Mouse (Mus musculus): ENCODE measurements around the gene Ptgdr2. TPM values are rescaled to one million over a fixed set of nuclear protein-coding genes. Genes with fewer than 3 reads are reported as not detected.

Gene Ptgdr2
- polyA plus RNA-seq, 1 experiment from 2014 or later = not detected

- H3K4me3 ChIP-seq (ENCODE audit: low read depth, low read length) = no peak overlapping the region
- WGBS = 44% methylated on average over 11 of the region's 11 CpGs
- H3K36me3 ChIP-seq (ENCODE audit: control insufficient read depth, insufficient read depth, low read length) = no peaks in the 10 kb centered on the region
- peaks cover 29% of the 10 kb centered on the region for H3K4me1 ChIP-seq (ENCODE audit: control insufficient read depth, insufficient read depth, low read length)
- H3K27me3 ChIP-seq (ENCODE audit: control insufficient read depth, insufficient read depth, low read length) = no peaks in the 10 kb centered on the region
- H3K9ac ChIP-seq (replicated peaks; ENCODE audit: low read depth, low read length) = 0 out of 2 replicates have a peak overlapping the region, but pooled peaks have one; percentile 6
- peak overlapping the region; percentile 95 for H3K27ac ChIP-seq (ENCODE audit: low read length)
- peak overlapping the region; percentile 29 for H3K4me2 ChIP-seq (replicated peaks; ENCODE audit: low read depth, low read length)
- ATAC-seq (ENCODE audit: insufficient number of reproducible peaks, insufficient read depth, low FRiP score, low read depth) = peak; percentile 69
- no peaks in the 10 kb centered on the region for H3K9me3 ChIP-seq (ENCODE audit: control insufficient read depth, low read depth, low read length)
These were observed 15.3 kb downstream of the Ptgdr2 start for GRCm38 (mm10) chr19:10952021-10952939.

- no peak overlapping the region for H3K4me3 ChIP-seq (ENCODE audit: low read depth, low read length)
- peak; percentile 47; the same call in 1 of the 2 replicates for ATAC-seq (ENCODE audit: insufficient number of reproducible peaks, insufficient read depth, low FRiP score, low read depth)
- H3K9ac ChIP-seq (replicated peaks; ENCODE audit: low read depth, low read length) = no peak overlapping the region
- no peaks in the 10 kb centered on the region; the same call in 1 of the 2 replicates for H3K4me1 ChIP-seq (ENCODE audit: control insufficient read depth, insufficient read depth, low read length)
- no peaks in the 10 kb centered on the region for H3K27me3 ChIP-seq (ENCODE audit: control insufficient read depth, insufficient read depth, low read length)
- WGBS = 27% methylated on average over 11 of the region's 11 CpGs
- H3K27ac ChIP-seq (ENCODE audit: low read length) = no peak overlapping the region
- no peak overlapping the region for H3K4me2 ChIP-seq (replicated peaks; ENCODE audit: low read depth, low read length)
- no peaks in the 10 kb centered on the region for H3K36me3 ChIP-seq (ENCODE audit: control insufficient read depth, insufficient read depth, low read length)
- no peaks in the 10 kb centered on the region for H3K9me3 ChIP-seq (ENCODE audit: control insufficient read depth, low read depth, low read length)
These were observed 22.4 kb downstream of the Ptgdr2 start for GRCm38 (mm10) chr19:10959085-10959977.

DNA sequence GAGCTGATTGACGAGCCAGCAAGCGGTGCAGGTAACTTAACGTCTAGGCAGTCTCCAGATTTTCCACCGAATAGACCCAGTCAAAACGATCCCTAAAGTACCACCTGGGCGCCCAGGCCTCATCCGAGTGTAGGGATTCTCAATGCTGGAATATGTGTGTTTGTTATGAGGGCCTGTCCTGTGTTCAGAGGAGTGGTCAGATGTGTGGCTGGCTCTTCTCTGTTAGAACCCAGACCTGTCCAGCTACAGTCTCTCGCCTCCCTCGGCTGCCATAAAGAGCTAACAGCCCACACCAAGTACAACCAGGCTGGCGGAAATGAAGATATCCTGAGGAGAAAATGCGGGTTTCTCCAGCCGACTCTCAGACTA is 23.0 kb downstream of the Ptgdr2 start:
- Histone ChIP-seq H3K4me1 (ENCODE audit: control insufficient read depth, insufficient read depth, low read length) (no peaks in the 10 kb centered on the region; the same call in 1 of the 2 replicates), H3K9me3 (ENCODE audit: control insufficient read depth, low read depth, low read length) (no peaks in the 10 kb centered on the region), H3K4me3 (ENCODE audit: low read depth, low read length) (no peak overlapping the region), H3K27ac (ENCODE audit: low read length) (no peak overlapping the region), H3K9ac (replicated peaks; ENCODE audit: low read depth, low read length) (no peak overlapping the region), H3K36me3 (ENCODE audit: control insufficient read depth, insufficient read depth, low read length) (no peaks in the 10 kb centered on the region), H3K4me2 (replicated peaks; ENCODE audit: low read depth, low read length) (no peak overlapping the region), H3K27me3 (ENCODE audit: control insufficient read depth, insufficient read depth, low read length) (no peaks in the 10 kb centered on the region)
- WGBS = 44% methylated on average over 12 of the region's 12 CpGs
- ATAC-seq (ENCODE audit: insufficient number of reproducible peaks, insufficient read depth, low FRiP score, low read depth) = no peak

DNA sequence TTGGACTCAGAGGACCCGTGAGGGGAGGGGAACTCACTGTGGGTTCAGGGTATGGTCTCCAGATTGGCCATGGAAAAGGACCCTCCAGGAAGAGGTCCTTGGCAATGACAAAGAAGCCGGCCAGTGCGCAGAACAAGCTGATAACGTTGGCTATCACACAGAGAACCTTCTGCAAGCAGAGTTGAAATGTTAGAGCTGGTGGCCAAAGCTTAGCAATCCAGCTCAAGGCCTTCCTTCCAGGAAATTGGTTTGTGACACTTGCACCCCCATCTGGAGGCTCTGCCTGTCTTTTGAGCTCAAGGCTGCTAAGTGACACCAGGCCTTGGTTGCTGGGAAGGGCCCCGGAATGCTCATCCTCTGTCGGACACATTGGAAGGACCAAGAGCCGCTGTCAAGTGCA is 28.8 kb downstream of the Ptgdr2 start:
- no peak overlapping the region for H3K9ac ChIP-seq (replicated peaks; ENCODE audit: low read depth, low read length)
- H3K27ac ChIP-seq (ENCODE audit: low read length) = no peak overlapping the region
- no peak overlapping the region for H3K4me2 ChIP-seq (replicated peaks; ENCODE audit: low read depth, low read length)
- WGBS = 90% methylated on average over 7 of the region's 7 CpGs
- ATAC-seq (ENCODE audit: insufficient number of reproducible peaks, insufficient read depth, low FRiP score, low read depth) = no peak
- H3K9me3 ChIP-seq (ENCODE audit: control insufficient read depth, low read depth, low read length) = no peaks in the 10 kb centered on the region
- H3K4me1 ChIP-seq (ENCODE audit: control insufficient read depth, insufficient read depth, low read length) = no peaks in the 10 kb centered on the region
- H3K4me3 ChIP-seq (ENCODE audit: low read depth, low read length) = no peak overlapping the region
- H3K27me3 ChIP-seq (ENCODE audit: control insufficient read depth, insufficient read depth, low read length) = no peaks in the 10 kb centered on the region
- H3K36me3 ChIP-seq (ENCODE audit: control insufficient read depth, insufficient read depth, low read length) = no peaks in the 10 kb centered on the region

- Histone ChIP-seq H3K4me3 (ENCODE audit: low read depth, low read length) (no peak overlapping the region), H3K27me3 (ENCODE audit: control insufficient read depth, insufficient read depth, low read length) (no peaks in the 10 kb centered on the region), H3K4me2 (replicated peaks; ENCODE audit: low read depth, low read length) (no peak overlapping the region), H3K4me1 (ENCODE audit: control insufficient read depth, insufficient read depth, low read length) (peaks cover 3% of the 10 kb centered on the region; the same call in 1 of the 2 replicates), H3K36me3 (ENCODE audit: control insufficient read depth, insufficient read depth, low read length) (no peaks in the 10 kb centered on the region), H3K27ac (ENCODE audit: low read length) (no peak overlapping the region), H3K9me3 (ENCODE audit: control insufficient read depth, low read depth, low read length) (peaks cover 5% of the 10 kb centered on the region; the same call in 1 of the 2 replicates), H3K9ac (replicated peaks; ENCODE audit: low read depth, low read length) (no peak overlapping the region)
- no peak for ATAC-seq (ENCODE audit: insufficient number of reproducible peaks, insufficient read depth, low FRiP score, low read depth)
- WGBS = 93% methylated on average over 7 of the region's 7 CpGs
These were observed 31.6 kb downstream of the Ptgdr2 start for GRCm38 (mm10) chr19:10968578-10968977.

- ATAC-seq (ENCODE audit: insufficient number of reproducible peaks, insufficient read depth, low FRiP score, low read depth) = no peak
- Histone ChIP-seq H3K9me3 (ENCODE audit: control insufficient read depth, low read depth, low read length) (peaks cover 5% of the 10 kb centered on the region; the same call in 1 of the 2 replicates), H3K27me3 (ENCODE audit: control insufficient read depth, insufficient read depth, low read length) (no peaks in the 10 kb centered on the region), H3K27ac (ENCODE audit: low read length) (no peak overlapping the region), H3K4me3 (ENCODE audit: low read depth, low read length) (no peak overlapping the region), H3K4me2 (replicated peaks; ENCODE audit: low read depth, low read length) (no peak overlapping the region), H3K9ac (replicated peaks; ENCODE audit: low read depth, low read length) (no peak overlapping the region), H3K36me3 (ENCODE audit: control insufficient read depth, insufficient read depth, low read length) (no peaks in the 10 kb centered on the region), H3K4me1 (ENCODE audit: control insufficient read depth, insufficient read depth, low read length) (peaks cover 13% of the 10 kb centered on the region)
- WGBS = 75% methylated on average over 3 of the region's 3 CpGs
These were observed 33.5 kb downstream of the Ptgdr2 start for GRCm38 (mm10) chr19:10970457-10970856.

DNA sequence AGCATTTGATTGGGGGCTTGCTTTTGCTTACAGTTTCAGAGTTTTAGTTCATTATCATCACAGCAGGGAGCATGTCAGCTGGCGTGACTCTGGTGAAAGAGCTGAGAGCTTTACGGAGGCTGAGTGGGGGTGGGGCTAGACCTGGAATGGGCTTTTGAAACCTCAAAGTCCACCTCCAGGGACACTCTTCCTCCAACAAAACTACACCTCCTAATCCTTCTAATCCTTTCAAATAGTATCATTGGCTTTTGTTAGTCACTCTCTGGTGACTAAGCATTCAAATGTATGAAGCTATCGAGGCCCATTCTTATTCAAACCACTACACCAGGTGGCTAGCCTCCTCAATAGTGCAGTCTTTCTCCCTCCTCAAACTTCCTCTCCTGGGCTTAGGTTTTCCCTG is 35.7 kb downstream of the Ptgdr2 start:
- no peaks in the 10 kb centered on the region for H3K27me3 ChIP-seq (ENCODE audit: control insufficient read depth, insufficient read depth, low read length)
- 63% methylated on average over 3 of the region's 3 CpGs for WGBS
- peak overlapping the region; percentile 68 for H3K27ac ChIP-seq (ENCODE audit: low read length)
- no peaks in the 10 kb centered on the region for H3K36me3 ChIP-seq (ENCODE audit: control insufficient read depth, insufficient read depth, low read length)
- H3K4me3 ChIP-seq (ENCODE audit: low read depth, low read length) = no peak overlapping the region
- ATAC-seq (ENCODE audit: insufficient number of reproducible peaks, insufficient read depth, low FRiP score, low read depth) = no peak
- H3K9me3 ChIP-seq (ENCODE audit: control insufficient read depth, low read depth, low read length) = peaks cover 5% of the 10 kb centered on the region; the same call in 1 of the 2 replicates
- no peak overlapping the region for H3K4me2 ChIP-seq (replicated peaks; ENCODE audit: low read depth, low read length)
- H3K4me1 ChIP-seq (ENCODE audit: control insufficient read depth, insufficient read depth, low read length) = peaks cover 16% of the 10 kb centered on the region
- no peak overlapping the region for H3K9ac ChIP-seq (replicated peaks; ENCODE audit: low read depth, low read length)

- Histone ChIP-seq H3K27ac (ENCODE audit: low read length) (peak overlapping the region; percentile 78), H3K4me1 (ENCODE audit: control insufficient read depth, insufficient read depth, low read length) (peaks cover 16% of the 10 kb centered on the region), H3K36me3 (ENCODE audit: control insufficient read depth, insufficient read depth, low read length) (no peaks in the 10 kb centered on the region), H3K4me2 (replicated peaks; ENCODE audit: low read depth, low read length) (no peak overlapping the region), H3K27me3 (ENCODE audit: control insufficient read depth, insufficient read depth, low read length) (no peaks in the 10 kb centered on the region), H3K4me3 (ENCODE audit: low read depth, low read length) (no peak overlapping the region), H3K9me3 (ENCODE audit: control insufficient read depth, low read depth, low read length) (peaks cover 5% of the 10 kb centered on the region; the same call in 1 of the 2 replicates), H3K9ac (replicated peaks; ENCODE audit: low read depth, low read length) (no peak overlapping the region)
- peak; percentile 46; the same call in 1 of the 2 replicates for ATAC-seq (ENCODE audit: insufficient number of reproducible peaks, insufficient read depth, low FRiP score, low read depth)
- WGBS = 33% methylated on average over 2 of the region's 2 CpGs
These were observed 36.2 kb downstream of the Ptgdr2 start for GRCm38 (mm10) chr19:10973187-10973586.
